Mouse (Mus musculus) E14TG2a.4 (cell line): Measurements from ENCODE around the gene Ptprq.

Source experiments
- CTCF ChIP-seq: conservative IDR thresholded peaks from 2 replicates; pipeline ENCODE4 v1.5.1; 2014; ENCODE audit warnings: low read length
- POU5F1 ChIP-seq: IDR thresholded peaks from 2 replicates; pipeline ENCODE4 v1.6.1; 2014; ENCODE audit warnings: low read length, borderline replicate concordance

DNA sequence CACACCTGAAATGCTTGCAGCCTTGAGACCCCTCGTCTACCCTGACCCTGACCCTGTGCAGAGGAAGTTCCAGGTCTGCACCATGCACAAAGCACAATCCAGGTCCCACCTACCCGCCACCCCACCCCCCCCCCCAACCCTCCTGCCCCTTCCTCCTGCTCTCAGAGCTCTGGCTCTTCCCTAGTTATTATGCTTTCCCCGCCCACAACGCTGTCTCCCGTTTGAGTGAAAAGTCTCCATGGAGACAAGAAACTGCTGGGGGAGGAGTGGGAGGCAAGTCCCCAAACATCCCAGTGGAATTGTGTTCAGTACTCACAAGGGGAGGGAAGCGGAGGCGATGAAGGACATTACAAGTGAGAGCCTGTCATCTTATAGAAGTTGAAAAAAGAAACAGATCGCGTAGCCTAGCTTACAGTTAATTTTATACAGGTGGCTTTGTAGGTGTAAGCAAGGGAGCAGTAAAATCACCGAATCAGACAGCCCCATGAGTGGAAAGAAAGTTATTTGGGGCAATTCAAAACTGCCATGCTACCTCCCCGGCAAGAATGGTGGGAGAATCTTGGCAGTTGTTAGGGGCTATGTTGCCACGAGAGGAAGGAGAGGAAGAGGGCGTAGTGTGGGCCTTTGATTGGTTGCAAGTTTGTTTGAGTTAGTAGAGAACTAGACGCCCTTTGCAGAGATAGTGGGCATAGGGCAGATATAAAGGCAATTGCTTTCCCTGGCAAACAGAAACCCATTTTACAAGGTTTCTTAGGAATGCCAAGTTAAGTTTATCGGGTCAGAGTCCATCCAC is 32.7 kb upstream of the Ptprq start:
- TF ChIP-seq CTCF = no peak
- TF ChIP-seq POU5F1 = no peak
